Mouse (Mus musculus) myocyte (in vitro differentiated cells): ENCODE measurements around the gene Midn. TPM values are rescaled to one million over a fixed set of nuclear protein-coding genes. Genes with fewer than 3 reads are reported as not detected.

ENCODE experiments used
- H3K27me3 ChIP-seq: one replicate; pipeline ENCODE4 v1.6.1; 2011; ENCODE audit not compliant: control insufficient read depth, insufficient read depth, insufficient read length
- H3K36me3 ChIP-seq: one replicate; pipeline ENCODE4 v1.6.1; 2011; ENCODE audit not compliant: control insufficient read depth, insufficient read depth
- H3K4me2 ChIP-seq: one replicate; pipeline ENCODE4 v1.6.1; 2011; ENCODE audit warnings: low read depth, control low read depth
- H3K4me3 ChIP-seq: one replicate; pipeline ENCODE4 v1.5.1; 2011; ENCODE audit warnings: mild to moderate bottlenecking, control low read depth, moderate library complexity
- H3K79me2 ChIP-seq: one replicate; pipeline ENCODE4 v1.6.1; 2011; ENCODE audit not compliant: control insufficient read depth, insufficient read depth
- H3ac ChIP-seq: one replicate; pipeline ENCODE4 v1.6.1; 2011; ENCODE audit not compliant: control insufficient read depth, insufficient read length
- CEBPB ChIP-seq: IDR thresholded peaks from 2 replicates; pipeline ENCODE4 v1.6.1; 2011; ENCODE audit warnings: mild to moderate bottlenecking, moderate library complexity; ENCODE audit not compliant: poor library complexity, insufficient read depth, severe bottlenecking
- E2F4 ChIP-seq: IDR thresholded peaks from one replicate; pipeline ENCODE4 v1.6.1; 2011; ENCODE audit warnings: mild to moderate bottlenecking, control low read depth, moderate library complexity; ENCODE audit not compliant: insufficient read depth
- MAX ChIP-seq: IDR thresholded peaks from one replicate; pipeline ENCODE4 v1.6.1; 2011; ENCODE audit warnings: low read depth, mild to moderate bottlenecking, control low read depth
- MYOD1 ChIP-seq, 3 experiments: IDR thresholded peaks; one replicate each; pipeline ENCODE4 v1.6.1; 2011; ENCODE audit warnings: control low read depth in 2 of 3, low read depth in 2 of 3, mild to moderate bottlenecking in 2 of 3, moderate library complexity in 1 of 3; ENCODE audit not compliant: insufficient read length in 2 of 3, control insufficient read depth in 1 of 3
- MYOG ChIP-seq, 3 experiments: IDR thresholded peaks; one replicate each; pipeline ENCODE4 v1.6.1; 2011; ENCODE audit warnings: control low read depth in 2 of 3, low read depth in 2 of 3, mild to moderate bottlenecking in 2 of 3; ENCODE audit not compliant: insufficient read length in 2 of 3, control insufficient read depth in 1 of 3, insufficient read depth in 1 of 3
- POLR2A ChIP-seq: IDR thresholded peaks from one replicate; pipeline ENCODE4 v1.6.1; 2011; ENCODE audit warnings: low read depth, mild to moderate bottlenecking, control low read depth, moderate library complexity; ENCODE audit not compliant: insufficient read length
- POLR2AphosphoS2 ChIP-seq: IDR thresholded peaks from one replicate; pipeline ENCODE4 v1.6.1; 2011; ENCODE audit warnings: low read depth, control low read depth; ENCODE audit not compliant: insufficient read length
- REST ChIP-seq: IDR thresholded peaks from one replicate; pipeline ENCODE4 v1.6.1; 2011; ENCODE audit warnings: mild to moderate bottlenecking, control low read depth, moderate library complexity; ENCODE audit not compliant: insufficient read depth, insufficient read length
- SRF ChIP-seq: IDR thresholded peaks from one replicate; pipeline ENCODE4 v1.6.1; 2011; ENCODE audit warnings: low read depth; ENCODE audit not compliant: control insufficient read depth, insufficient read length
- TCF12 ChIP-seq: IDR thresholded peaks from one replicate; pipeline ENCODE4 v1.6.1; 2011; ENCODE audit warnings: mild to moderate bottlenecking, control low read depth; ENCODE audit not compliant: poor library complexity, insufficient read depth, severe bottlenecking
- TCF3 ChIP-seq: IDR thresholded peaks from one replicate; pipeline ENCODE4 v1.6.1; 2011; ENCODE audit warnings: low read depth, control low read depth; ENCODE audit not compliant: insufficient read length
- USF1 ChIP-seq: IDR thresholded peaks from one replicate; pipeline ENCODE4 v1.6.1; 2011; ENCODE audit warnings: low read depth, mild to moderate bottlenecking, control low read depth, moderate library complexity
- polyA plus RNA-seq: library from polyadenylated mRNA; unstranded; fragments of >200 nt; fragmentation: generic; extraction: Trizol; gene quantifications from one replicate; pipeline ENCODE4 v1.2.1, GENCODE M21; 2012; ENCODE audit warnings: missing spikeins

Gene Midn
- polyA plus RNA-seq, 1 experiment, result 131 TPM

DNA sequence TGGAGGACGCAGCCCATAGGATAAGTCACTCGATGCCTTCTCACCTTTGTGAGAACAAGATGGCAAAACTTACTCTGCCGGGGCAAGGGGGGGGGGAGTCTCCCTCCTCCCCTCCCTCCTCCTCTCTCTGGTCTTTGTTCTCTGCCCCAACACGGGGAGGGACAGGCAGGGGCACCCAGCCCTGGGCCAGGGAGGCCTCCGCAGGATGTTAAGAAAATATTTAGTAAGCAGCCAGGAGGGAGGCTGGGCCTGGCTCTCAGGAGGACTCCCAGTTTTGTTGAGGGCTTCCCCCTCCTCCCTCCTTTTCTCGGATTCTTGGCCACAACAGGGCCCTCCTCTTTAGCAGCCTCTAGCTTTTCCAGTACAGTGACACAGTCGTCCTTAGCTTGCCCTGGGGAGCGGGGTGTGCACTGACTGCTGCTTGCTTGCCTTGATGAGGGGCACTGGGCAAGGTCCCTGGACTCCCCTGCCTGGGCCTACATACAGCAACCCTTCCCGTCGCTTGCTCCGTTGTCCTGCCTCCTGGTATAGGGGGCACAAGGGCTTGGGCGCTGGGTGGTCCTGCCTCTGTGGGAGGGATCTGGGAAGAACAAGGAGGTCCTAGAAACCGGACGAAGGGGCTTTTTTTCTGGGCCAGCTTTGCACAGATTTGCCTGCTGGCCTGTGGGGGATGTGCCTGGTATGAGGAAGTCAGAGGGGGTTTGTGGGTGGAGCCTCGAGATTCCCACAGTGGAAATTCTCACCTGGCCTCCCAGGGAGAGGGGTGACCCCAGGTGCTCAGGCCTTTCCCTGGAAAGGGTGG, 4.2 kb downstream of the Midn start:
- Histone ChIP-seq H3K36me3 (peaks cover 49% of the 10 kb centered on the region), H3K27me3 (no peaks in the 10 kb centered on the region), H3K79me2 (peaks cover 59% of the 10 kb centered on the region), H3K4me2 (peak overlapping the region; percentile 97), H3K4me3 (peak overlapping the region; percentile 100), H3ac (peak overlapping the region; percentile 69)
- no peak for TF ChIP-seq TCF3
- peak; percentile 60 for TF ChIP-seq POLR2A
- peak; percentile 58 for TF ChIP-seq POLR2AphosphoS2

DNA sequence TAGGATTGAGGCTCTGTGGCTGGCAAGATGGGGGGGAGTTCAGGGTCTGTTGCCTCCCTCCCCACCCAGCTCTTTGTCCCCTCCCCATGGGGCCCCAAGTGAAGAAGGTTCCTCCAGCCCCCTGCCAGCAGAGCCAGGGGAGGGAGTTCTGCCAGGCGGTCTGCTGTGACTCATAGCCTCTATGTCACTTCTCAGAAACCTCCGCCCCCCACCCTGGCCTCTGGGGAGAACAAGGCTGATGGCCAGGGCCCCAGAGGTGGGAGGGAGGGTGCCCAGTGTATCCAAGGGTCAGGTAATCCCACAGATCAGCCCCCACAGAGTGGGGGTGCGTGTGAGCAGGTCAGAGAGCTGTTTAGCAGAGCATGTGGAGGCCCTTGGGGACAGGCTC, 4.8 kb downstream of the Midn start:
- TF ChIP-seq POLR2A (peak; percentile 37), E2F4 (no peak)
- Histone ChIP-seq H3K36me3 (peaks cover 53% of the 10 kb centered on the region), H3K4me2 (peak overlapping the region; percentile 97), H3K27me3 (no peaks in the 10 kb centered on the region), H3ac (peak overlapping the region; percentile 69), H3K79me2 (peaks cover 59% of the 10 kb centered on the region), H3K4me3 (peak overlapping the region; percentile 100)

DNA sequence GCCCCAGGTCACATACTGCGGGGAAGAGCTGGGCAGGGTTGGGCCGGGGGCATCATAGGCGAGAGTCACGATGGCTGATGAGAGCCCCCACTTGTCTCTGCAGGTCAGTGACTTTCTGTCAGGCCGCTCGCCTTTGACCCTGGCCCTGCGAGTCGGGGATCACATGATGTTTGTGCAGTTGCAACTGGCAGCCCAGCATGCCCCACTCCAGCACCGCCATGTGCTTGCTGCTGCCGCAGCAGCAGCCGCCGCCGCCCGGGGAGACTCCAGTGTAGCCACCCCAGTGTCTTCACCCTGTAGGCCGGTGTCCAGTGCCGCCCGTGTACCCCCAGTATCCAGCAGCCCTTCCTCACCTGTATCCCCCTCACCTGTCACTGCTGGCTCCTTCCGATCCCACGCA, 5.6 kb downstream of the Midn start:
- Histone ChIP-seq H3K27me3 (no peaks in the 10 kb centered on the region), H3K4me3 (peak overlapping the region; percentile 100), H3K4me2 (peak overlapping the region; percentile 97), H3ac (no peak overlapping the region), H3K79me2 (peaks cover 59% of the 10 kb centered on the region), H3K36me3 (peaks cover 53% of the 10 kb centered on the region)
- peak; percentile 75 for TF ChIP-seq POLR2AphosphoS2
- TF ChIP-seq E2F4, result no peak
- TF ChIP-seq TCF12, result no peak
- no peak for TF ChIP-seq MYOD1 (IDR thresholded peaks at IDR 0.05; ENCODE audit: control insufficient read depth in 1 of 3, insufficient read length in 2 of 3, low read depth in 2 of 3)
- no peak for TF ChIP-seq MAX

DNA sequence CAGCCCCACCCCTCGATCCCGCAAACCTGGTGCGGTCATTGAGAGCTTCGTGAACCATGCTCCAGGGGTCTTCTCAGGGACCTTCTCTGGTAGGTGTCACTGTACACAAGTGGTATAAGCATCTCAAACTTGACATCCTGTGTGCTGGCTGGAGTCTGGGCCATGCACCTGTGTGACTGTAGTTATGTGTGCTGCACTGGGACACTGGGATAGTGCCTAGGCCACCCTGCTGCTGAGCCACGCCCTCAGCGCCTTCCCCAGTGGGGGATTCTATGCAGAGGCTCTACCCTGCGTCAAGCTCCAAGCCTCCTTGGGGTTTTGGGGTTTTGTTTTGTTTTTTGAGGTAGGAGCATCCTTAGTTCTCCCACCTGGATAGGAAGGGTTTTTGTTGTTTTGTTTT, 6.3 kb downstream of the Midn start:
- H3K79me2 ChIP-seq, result peaks cover 59% of the 10 kb centered on the region
- peak; percentile 74 for TF ChIP-seq POLR2AphosphoS2
- peak; percentile 51 for TF ChIP-seq POLR2A
- TF ChIP-seq MYOG (IDR thresholded peaks at IDR 0.05; ENCODE audit: control insufficient read depth in 1 of 3, insufficient read depth in 1 of 3, insufficient read length in 2 of 3, low read depth in 2 of 3), result no peak
- H3K36me3 ChIP-seq, result peaks cover 53% of the 10 kb centered on the region
- no peak overlapping the region for H3ac ChIP-seq
- no peaks in the 10 kb centered on the region for H3K27me3 ChIP-seq
- no peak overlapping the region for H3K4me3 ChIP-seq
- peak overlapping the region; percentile 50 for H3K4me2 ChIP-seq

DNA sequence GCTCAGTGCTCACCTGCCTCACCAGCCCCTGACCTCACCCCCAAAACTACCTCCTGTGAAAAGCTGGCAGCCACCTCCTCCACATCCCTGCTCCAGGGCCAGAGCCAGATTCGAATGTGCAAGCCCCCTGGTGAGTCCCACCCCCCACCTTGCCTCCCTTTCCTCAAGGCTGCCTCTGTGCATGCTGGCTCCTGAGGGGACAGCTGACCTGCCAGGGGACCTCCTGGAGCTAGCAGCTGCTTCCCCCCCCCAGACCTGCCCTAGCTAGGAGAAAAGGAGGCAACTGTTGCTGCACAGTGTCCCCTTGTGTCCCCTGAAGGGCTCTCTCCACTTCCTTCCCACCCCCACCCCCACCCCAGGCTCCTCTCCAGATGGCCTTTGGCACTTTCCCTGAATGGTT, 7.2 kb downstream of the Midn start:
- H3K4me2 ChIP-seq, result peak overlapping the region; percentile 50
- H3K36me3 ChIP-seq, result peaks cover 53% of the 10 kb centered on the region
- H3ac ChIP-seq, result no peak overlapping the region
- no peaks in the 10 kb centered on the region for H3K27me3 ChIP-seq
- no peak overlapping the region for H3K4me3 ChIP-seq
- TF ChIP-seq E2F4 (no peak), POLR2AphosphoS2 (no peak), POLR2A (peak; percentile 1), MAX (no peak), MYOG (IDR thresholded peaks at IDR 0.05; ENCODE audit: control insufficient read depth in 1 of 3, insufficient read depth in 1 of 3, insufficient read length in 2 of 3, low read depth in 2 of 3) (peak in 2 of 3 experiments; percentile 69 to 92), SRF (no peak), TCF3 (peak; percentile 30), CEBPB (no peak), REST (no peak), USF1 (no peak), TCF12 (no peak), MYOD1 (IDR thresholded peaks at IDR 0.05; ENCODE audit: control insufficient read depth in 1 of 3, insufficient read length in 2 of 3, low read depth in 2 of 3) (peak in 2 of 3 experiments; percentile 51 to 86)
- peaks cover 51% of the 10 kb centered on the region for H3K79me2 ChIP-seq

DNA sequence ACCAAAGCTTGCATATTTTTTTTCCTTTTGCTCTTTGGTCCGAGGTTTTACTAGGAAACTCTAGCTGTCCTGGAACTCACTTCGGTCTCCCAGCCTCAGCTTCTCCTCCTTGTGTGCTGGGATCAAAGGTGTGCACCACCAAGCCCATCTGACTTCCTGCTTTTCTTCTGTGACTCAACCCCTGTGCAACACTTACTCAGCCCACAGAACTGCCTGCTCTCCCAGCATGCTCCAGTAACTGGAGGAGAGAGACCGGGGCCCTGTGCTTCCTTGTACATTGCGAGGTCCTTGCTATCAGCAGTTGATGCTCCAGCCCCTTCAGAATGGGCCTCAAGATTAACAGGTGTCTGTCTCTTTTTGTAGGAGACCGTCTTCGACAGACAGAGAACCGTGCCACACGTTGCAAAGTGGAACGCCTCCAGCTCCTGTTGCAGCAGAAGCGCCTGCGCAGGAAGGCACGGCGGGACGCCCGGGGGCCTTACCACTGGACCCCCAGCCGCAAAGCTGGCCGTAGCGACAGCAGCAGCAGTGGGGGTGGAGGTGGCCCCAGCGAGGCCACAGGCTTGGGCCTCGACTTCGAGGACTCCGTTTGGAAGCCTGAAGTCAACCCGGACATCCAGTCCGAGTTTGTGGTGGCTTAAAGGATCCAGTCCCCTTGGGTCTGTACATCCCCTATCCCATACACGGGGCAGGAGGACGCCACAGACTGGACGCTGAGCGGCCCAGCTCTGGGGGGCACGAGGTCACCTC, 8.1 kb downstream of the Midn start:
- Histone ChIP-seq H3ac (no peak overlapping the region), H3K36me3 (peaks cover 46% of the 10 kb centered on the region), H3K79me2 (peaks cover 42% of the 10 kb centered on the region), H3K27me3 (no peaks in the 10 kb centered on the region), H3K4me3 (no peak overlapping the region), H3K4me2 (peak overlapping the region; percentile 15)
- TF ChIP-seq REST (no peak), POLR2AphosphoS2 (peak; percentile 51), CEBPB (peak; percentile 62; the same call in 1 of the 2 replicates), POLR2A (peak; percentile 36), TCF3 (no peak)
